Mouse (Mus musculus) right cerebral cortex, adult 18-20 months (tissue): ENCODE results near the gene Slc4a2.
A peak's percentile ranks its signal among the peaks of the same experiment; 100 is the strongest.
"Not testable (repeated sequence)": the region's sequence is repeated elsewhere in the genome, so short reads cannot be mapped to it uniquely, and the experiment has no call there.

Experiments
- DNase-seq: peaks from one replicate; pipeline ENCODE4 v3.0.0; 2022; ENCODE audit warnings: mixed read lengths

The Slc4a2 gene

DNA sequence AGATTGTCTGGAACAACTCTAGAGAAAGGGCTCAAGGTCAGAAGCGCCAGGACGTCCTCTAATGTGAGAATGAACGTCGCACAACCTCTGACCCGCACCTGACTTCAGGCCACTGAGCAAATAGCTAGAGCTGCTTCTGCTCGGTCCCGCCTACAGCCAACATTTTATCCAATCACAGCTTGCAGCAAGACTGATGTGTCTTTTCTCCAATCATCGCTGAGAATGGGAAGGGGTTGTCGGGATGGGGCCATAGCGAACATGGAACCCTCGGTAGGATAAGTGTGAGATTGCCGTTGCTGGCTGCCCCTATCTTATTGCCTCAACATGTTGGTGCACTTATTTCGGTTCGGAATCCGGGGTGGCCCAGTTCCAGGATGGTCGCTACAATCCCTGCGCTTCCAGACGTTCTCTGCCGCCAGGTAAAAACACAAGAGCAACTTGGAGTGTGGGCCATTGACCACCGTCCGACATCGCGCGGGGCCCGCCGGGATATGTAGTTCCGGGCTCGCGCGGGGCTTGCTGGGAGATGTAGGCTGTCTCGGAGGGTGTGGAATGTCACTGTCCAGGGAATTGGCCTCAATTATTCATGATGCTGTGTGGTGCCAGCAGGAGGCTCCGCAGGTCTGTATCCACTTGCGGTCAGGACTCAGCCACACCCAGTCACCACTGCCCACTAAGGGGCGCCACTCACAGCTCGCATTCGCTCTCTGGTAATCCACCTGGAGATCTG, 29.3 kb upstream of the Slc4a2 start:
- DNase-seq, result peak; percentile 97

DNA sequence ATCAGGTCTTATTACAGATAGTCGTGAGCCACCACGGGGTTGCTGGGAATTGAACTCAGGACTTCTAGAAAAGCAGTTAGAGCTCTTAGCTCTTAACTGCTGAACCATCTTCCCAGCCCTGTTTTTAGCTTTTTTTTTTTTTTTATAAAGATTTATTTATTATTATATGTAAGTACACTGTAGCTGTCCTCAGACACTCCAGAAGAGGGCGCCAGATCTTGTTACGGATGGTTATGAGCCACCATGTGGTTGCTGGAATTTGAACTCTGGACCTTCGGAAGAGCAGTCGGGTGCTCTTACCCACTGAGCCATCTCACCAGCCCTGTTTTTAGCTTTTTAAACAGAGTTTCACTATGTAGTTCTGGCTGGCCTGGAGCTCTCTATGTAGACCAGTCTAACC, 27.4 kb upstream of the Slc4a2 start:
- not testable (repeated sequence) for DNase-seq

- DNase-seq, result no peak
These were observed 24.0 kb upstream of the Slc4a2 start for GRCm38 (mm10) chr5:24399686-24400085.

- DNase-seq, result no peak
These were observed 23.3 kb upstream of the Slc4a2 start for GRCm38 (mm10) chr5:24400362-24400761.

- no peak for DNase-seq
These were observed 22.6 kb upstream of the Slc4a2 start for GRCm38 (mm10) chr5:24400911-24401605.

DNA sequence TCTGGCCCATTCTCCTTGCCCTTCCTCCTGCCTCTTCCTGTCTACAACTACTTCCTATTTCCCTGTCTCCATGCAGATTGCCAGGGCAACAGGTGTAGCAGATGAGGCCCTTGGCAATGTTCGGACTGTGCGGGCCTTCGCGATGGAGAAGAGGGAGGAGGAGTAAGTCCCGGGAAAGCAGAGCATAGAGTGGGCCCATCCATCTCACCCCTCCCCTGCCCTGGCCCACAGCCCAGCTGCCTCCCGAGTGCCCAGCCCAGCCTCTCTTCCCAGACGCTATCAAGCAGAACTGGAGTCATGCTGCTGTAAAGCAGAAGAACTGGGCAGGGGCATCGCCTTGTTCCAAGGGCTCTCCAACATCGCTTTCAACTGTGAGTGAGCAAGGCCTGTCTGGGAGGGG, 21.7 kb upstream of the Slc4a2 start:
- DNase-seq, result no peak

GRCm38 (mm10) chr5:24404594-24405360, 18.9 kb upstream of the Slc4a2 start:
- peak; percentile 29 for DNase-seq

DNA sequence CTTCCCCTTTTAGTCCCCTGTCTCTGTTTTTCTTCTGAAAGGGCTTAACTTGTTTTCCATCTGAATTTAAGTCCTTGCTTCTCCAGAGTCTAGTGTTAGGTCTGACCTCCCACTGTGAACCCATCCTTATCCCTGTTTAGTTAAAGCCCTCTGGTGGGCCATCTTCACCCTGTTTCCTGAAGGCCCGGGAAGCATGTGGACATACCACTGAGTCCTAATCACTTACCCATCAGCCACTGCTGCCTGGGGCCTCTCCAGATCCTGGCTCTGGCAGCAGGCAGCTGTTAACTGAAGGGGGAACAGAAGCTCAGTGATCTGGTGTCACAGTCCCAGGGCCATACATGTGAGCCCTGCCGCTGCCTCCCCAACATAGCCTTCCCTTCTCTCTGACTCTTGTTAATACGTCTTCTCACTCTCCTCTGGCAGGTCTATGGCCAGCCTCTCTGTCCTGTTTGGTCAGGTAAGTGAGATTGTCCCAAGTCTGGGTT, 18.2 kb upstream of the Slc4a2 start:
- DNase-seq, result no peak

DNA sequence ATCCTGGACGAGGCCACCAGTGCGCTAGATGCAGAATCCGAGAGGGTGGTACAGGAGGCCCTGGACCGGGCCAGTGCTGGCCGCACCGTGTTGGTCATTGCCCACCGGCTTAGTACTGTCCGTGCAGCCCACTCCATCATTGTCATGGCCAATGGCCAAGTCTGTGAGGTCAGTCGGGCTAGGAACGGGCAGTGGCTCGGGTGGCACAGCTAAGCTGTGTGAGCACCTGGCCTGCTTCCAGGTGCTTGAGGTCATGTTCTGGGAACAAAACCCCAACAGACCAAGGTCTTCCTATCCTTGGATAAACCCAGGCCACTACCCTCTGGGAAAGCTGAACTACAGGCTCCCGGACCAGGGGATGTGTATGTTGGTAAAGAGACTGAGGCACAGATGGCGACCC, 15.0 kb upstream of the Slc4a2 start:
- DNase-seq, result no peak

- DNase-seq, result no peak
These were observed 14.2 kb upstream of the Slc4a2 start for GRCm38 (mm10) chr5:24409466-24409865.

DNA sequence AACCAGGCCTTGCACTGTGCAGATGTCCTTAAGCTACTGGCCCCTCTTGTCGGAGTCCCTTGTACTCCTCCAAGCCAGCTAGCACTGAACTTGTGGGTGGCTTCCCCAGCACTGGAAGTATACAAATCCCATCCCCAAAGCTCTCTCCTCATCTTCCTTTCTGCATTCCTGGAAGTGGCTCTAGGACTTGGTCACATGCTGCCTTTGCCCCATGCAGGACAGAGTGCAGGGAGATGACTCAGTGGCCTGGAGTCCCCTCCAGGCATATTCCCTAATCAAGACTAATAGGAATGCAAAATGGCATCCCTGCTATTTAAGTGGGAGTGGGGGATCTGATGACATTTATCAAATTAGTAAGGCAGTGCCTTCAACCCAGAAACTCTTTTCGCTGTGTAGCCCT, 11.6 kb upstream of the Slc4a2 start:
- no peak for DNase-seq

DNA sequence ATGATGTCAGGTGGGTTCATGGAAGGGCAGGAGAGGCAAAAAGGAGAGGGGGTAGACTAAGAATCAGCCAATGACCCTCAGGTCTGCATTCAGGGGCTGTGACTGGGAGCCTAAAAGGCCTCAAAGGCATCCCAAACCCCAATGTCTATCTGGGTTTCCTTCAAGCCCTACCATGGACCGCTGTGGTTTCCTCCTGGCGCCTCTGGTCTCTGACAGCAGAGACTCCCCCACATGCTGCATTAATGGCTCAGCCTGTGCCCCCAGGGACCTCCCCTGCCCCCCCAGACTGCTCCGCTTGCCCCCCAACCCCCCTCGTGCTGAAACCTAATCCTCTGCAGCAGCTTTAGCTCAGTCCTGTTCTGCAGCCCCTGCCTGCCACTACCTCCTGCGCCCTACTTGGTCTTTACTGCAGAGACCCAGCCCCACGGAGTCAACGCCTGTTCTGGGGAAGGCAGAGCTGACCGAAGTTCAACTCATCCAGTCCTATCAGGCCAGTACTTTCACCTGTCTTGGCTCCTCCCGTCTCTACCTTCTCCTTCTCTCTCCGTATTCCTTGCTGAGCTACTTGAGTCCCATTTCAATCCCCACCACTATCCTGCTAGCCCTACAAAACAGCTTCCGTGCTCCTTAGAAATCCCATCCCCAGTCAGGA, 10.5 kb upstream of the Slc4a2 start, which contains the start of gene Asic3:
Gene Asic3, plus strand, starts transcription at position 351 of the 652 bp plus-strand sequence.
- no peak for DNase-seq

DNA sequence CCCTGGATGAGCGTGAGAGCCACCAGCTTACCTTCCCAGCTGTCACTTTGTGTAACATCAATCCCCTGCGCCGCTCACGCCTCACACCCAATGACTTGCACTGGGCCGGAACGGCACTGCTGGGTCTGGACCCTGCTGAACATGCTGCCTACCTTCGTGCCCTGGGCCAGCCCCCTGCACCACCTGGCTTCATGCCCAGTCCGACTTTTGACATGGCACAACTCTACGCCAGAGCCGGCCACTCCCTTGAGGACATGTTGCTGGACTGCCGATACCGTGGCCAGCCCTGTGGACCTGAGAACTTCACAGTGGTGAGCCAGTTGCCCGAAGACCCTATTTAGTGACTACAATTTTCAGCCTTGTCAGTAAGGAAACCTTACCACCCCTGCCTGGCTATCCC, 9.7 kb upstream of the Slc4a2 start:
- DNase-seq, result no peak

- peak; percentile 66 for DNase-seq
These were observed 7.4 kb upstream of the Slc4a2 start for GRCm38 (mm10) chr5:24416222-24416736.

- no peak for DNase-seq
These were observed 6.0 kb upstream of the Slc4a2 start for GRCm38 (mm10) chr5:24417587-24417986.

GRCm38 (mm10) chr5:24420381-24420780, 3.3 kb upstream of the Slc4a2 start:
- DNase-seq, result no peak

DNA sequence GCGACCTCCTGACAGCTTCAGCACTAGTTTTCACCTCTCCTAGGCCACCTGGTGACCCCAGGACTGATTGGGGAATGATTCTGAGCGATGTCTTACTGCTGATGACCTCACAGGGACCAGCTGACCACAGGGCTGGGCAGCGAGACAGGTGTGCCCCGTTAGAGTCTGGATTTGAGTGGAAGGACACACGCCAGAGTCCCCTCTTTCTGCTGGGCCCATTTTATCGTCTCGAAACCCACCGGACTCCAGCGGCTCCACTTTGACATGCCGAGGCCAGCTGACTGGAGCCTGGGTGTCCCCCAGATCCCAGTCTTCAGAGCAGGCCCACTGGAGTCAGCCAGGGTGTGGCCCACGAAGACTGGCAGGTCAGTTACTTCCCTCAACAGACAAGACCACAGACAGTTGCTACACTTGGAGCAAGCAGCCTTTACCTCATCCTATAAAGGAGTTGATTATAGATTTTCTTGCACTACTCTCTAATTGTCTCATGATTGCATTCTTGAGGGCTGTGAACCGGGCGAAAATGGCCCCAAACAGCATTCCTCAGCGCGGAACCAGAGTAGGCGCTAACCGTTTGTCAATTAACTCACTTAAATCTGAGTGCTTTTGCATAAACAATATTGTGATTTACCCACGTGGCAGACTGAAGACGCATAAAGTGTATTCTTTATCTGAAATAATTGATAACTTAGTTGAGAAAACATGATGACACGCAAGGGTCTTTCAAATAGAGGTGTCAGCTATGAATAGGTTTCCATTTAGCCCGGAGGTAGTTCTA, 556 bp downstream of the Slc4a2 start:
- DNase-seq, result no peak

GRCm38 (mm10) chr5:24424861-24425411, 1.3 kb downstream of the Slc4a2 start:
- peak; percentile 83 for DNase-seq

DNA sequence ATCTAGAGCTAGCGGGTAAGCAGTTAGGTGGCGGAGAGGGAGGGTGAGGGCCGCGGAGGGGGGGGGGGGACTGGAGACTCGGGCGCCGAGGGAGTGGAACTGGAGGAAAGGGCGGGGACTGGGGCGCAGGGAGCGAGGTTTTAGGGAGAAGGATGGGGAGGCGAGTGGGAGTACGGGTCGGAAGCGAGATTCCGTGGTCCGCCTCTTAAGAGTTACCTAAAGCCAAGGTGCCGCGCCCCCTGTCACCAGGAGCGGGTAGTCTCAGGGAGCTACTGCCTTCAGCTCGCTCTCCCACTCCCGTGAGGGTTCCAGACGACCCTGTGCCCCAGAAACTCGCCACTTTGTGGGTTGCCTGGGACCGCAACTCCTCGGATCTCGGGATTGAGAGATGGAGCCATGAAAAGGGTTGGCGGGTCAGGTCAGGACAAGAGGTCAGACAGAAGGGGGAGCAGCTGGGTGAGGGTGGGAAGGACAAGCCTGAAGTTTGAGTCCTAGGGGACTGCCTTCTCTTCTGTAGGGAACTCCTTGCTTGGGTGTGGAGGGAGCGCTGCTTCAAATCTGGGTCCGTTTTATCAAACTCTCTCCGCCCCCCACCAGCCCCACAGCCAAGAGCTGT, 1.9 kb downstream of the Slc4a2 start:
- DNase-seq, result no peak

GRCm38 (mm10) chr5:24426037-24426432, 2.4 kb downstream of the Slc4a2 start:
- DNase-seq, result no peak
